ENCODE assay signal across 21 mouse cellular contexts in the genomic region with DNA sequence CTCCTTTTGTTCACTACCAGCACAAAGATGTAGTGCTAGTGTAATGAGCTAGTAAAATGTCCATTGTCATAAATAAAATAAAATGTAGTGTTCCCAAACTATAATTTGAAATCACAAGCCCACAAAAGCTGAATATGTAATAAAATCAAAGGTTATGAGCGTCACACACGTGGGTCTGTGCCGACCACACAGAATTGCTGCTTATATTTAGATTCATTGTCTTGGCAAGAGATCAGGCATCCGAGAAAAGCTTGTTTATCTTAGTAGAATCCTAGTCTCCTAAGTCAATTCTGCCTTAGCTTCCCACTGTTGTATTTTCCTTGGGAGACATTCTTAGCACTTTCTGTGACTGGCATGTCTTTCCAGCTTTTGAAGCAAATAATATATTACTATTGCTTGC.
"Had no signal": no experiment of that assay in that cellular context is flagged by ENCODE, and none has a peak within 500 bp of the region (broad histone marks: within the 10 kb centered on the region; RNA-seq: fewer than 3 reads in every experiment).

No protein-coding gene starts in this region.

- H3K9me3 ChIP-seq: hindbrain, embryonic 15.5 days; limb, embryonic 12.5 days; limb, embryonic 15.5 days; midbrain, embryonic 10.5 days; midbrain, embryonic 13.5 days; neural tube, embryonic 13.5 days; stomach, embryonic 15.5 days had no signal

- H3K4me2 ChIP-seq: hindbrain, embryonic 15.5 days; limb, embryonic 12.5 days; limb, embryonic 15.5 days; liver, embryonic 11.5 days; midbrain, embryonic 13.5 days; neural tube, embryonic 13.5 days; stomach, embryonic 15.5 days had no signal

- H3K36me3 ChIP-seq: hindbrain, embryonic 15.5 days; limb, embryonic 12.5 days; limb, embryonic 15.5 days; midbrain, embryonic 10.5 days; midbrain, embryonic 13.5 days; neural tube, embryonic 13.5 days; stomach, embryonic 15.5 days had no signal

- H3K9ac ChIP-seq: hindbrain, embryonic 15.5 days; limb, embryonic 12.5 days; limb, embryonic 15.5 days; liver, embryonic 14.5 days; liver, postnatal 0 days; midbrain, embryonic 13.5 days; neural tube, embryonic 13.5 days; stomach, embryonic 15.5 days had no signal

- H3K27ac ChIP-seq: hindbrain, embryonic 15.5 days; limb, embryonic 12.5 days; limb, embryonic 15.5 days; liver, embryonic 14.5 days; midbrain, embryonic 10.5 days; midbrain, embryonic 13.5 days; neural tube, embryonic 13.5 days; stomach, embryonic 15.5 days had no signal

- H3K4me3 ChIP-seq: hindbrain, embryonic 15.5 days; limb, embryonic 12.5 days; limb, embryonic 15.5 days; megakaryocyte, embryonic 14.5 days; midbrain, embryonic 10.5 days; midbrain, embryonic 13.5 days; myocyte; neural tube, embryonic 13.5 days; stomach, embryonic 15.5 days had no signal

- DNase-seq: kidney, adult 9 months; kidney, postnatal 36 days; left cerebral cortex, postnatal 4 days; liver, postnatal 0 days; retina, postnatal 1 day; right cerebral cortex, postnatal 25 days; spleen, adult 18-20 months; thymus, postnatal 25 days had no signal

- H3K4me1 ChIP-seq: hindbrain, embryonic 15.5 days; limb, embryonic 12.5 days; limb, embryonic 15.5 days; megakaryocyte, embryonic 14.5 days; midbrain, embryonic 10.5 days; midbrain, embryonic 13.5 days; neural tube, embryonic 13.5 days; stomach, embryonic 15.5 days had no signal

- ATAC-seq: intestine, postnatal 0 days; liver, postnatal 0 days; midbrain, embryonic 13.5 days; midbrain, embryonic 16.5 days had no signal

- H3K27me3 ChIP-seq: hindbrain, embryonic 15.5 days; limb, embryonic 12.5 days; megakaryocyte, embryonic 14.5 days; midbrain, embryonic 13.5 days; neural tube, embryonic 13.5 days; stomach, embryonic 15.5 days had no signal
